In the genomic region with DNA sequence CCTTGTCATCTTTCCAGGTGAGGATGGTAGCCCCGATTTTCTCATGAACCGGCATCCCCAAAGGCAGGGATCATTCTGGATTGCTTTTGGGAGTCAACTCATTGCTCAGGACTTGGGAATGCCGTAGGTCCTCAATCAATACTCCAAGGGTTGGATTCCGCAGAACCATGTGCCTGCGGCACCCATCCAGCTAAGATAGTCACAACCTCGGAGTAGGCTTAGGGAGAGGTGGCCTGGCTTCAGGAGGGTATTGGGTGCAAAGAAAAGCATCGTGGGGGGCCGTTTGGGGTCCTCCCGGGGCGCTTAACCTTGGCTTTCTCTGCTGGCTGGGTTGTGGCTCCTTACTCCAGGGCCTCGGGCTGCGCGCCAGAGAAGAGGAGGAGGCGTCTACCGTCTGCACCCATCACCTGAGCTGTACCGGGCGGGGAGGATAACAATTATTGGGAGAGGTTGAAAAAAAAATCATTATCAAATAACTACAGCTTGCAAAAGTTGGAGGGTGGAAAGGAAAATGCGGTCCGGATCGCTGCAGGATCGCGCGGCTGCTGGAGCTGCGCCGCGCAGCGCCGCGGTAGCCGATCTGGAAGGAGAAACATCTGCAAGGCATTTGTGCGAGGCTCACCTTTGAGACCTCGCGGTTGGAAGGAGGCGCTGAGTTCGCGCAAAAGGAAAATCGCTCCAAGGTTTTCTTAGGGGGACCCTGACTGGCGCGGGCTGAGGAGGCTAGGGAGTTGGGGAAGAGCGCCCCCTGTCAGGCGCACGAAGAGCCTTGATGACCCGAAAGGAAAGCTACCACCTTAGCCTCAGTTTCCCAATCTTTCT, we compare ENCODE assay signal across 8 mouse cellular contexts. TPM values are rescaled to one million over a fixed set of nuclear protein-coding genes. Genes with fewer than 3 reads are reported as not detected.
DNase-seq lines count a peak whose midpoint lies in the region; ATAC-seq and TF ChIP-seq lines count a peak whose summit lies in the region.

No protein-coding gene starts in this region.

- H3K36me3 ChIP-seq in embryonic facial prominence, embryonic 13.5 days, result no peaks in the 10 kb centered on the region
- H3K36me3 ChIP-seq in liver, adult 2 months (ENCODE audit: control insufficient read depth, insufficient read depth, low read length), result no peaks in the 10 kb centered on the region

- TF ChIP-seq CTCF in liver, adult 2 months (IDR thresholded peaks at IDR 0.05; ENCODE audit: low read depth, low read length), result peak; percentile 83

- H3K9me3 ChIP-seq in embryonic facial prominence, embryonic 13.5 days, result no peaks in the 10 kb centered on the region

- DNase-seq in 3T3-L1 (ENCODE audit: low read depth, low spot score), result peak; percentile 93
- DNase-seq in adrenal gland, postnatal 36 days, result peak; percentile 68 to 79
- DNase-seq in heart, adult 9 months (ENCODE audit: low spot score in 2 of 2), result peak; percentile 21 to 56
- DNase-seq in kidney, adult 9 months, result peak; percentile 83
- DNase-seq in liver, adult 2 months (ENCODE audit: extremely low read depth, low read depth, low spot score), result peak; percentile 71
- peak; percentile 65 for DNase-seq in spleen, postnatal 36 days (ENCODE audit: low spot score in 2 of 2)

- H3K27ac ChIP-seq in embryonic facial prominence, embryonic 13.5 days, result peak overlapping the region; percentile 22; the same call in 1 of the 2 replicates
- no peak overlapping the region for H3K27ac ChIP-seq in liver, adult 2 months (replicated peaks; ENCODE audit: insufficient read depth, low read depth, low read length)

- ATAC-seq in embryonic facial prominence, embryonic 13.5 days (ENCODE audit: insufficient number of reproducible peaks, insufficient read depth, low FRiP score, low TSS enrichment, low read depth), result peak; percentile 71; the same call in 1 of the 2 replicates
- ATAC-seq in monocyte, adult 5-6 weeks (replicated peaks; ENCODE audit: insufficient number of reproducible peaks, low FRiP score, low TSS enrichment, poor library complexity, severe bottlenecking), result peak; percentile 42

- 4% methylated on average over 43 of the region's 43 CpGs for whole genome bisulfite sequencing in embryonic facial prominence, embryonic 13.5 days
- 3% methylated on average over 43 of the region's 43 CpGs for WGBS in liver, adult 2 months

- peak overlapping the region; percentile 68 for H3K4me2 ChIP-seq in embryonic facial prominence, embryonic 13.5 days

- peak overlapping the region; percentile 37 for H3K4me3 ChIP-seq in embryonic facial prominence, embryonic 13.5 days
- H3K4me3 ChIP-seq in liver, adult 2 months (ENCODE audit: insufficient read depth, low read depth, low read length), result peak overlapping the region; percentile 64

- H3K27me3 ChIP-seq in embryonic facial prominence, embryonic 13.5 days, result peaks cover 84% of the 10 kb centered on the region
- peaks cover 4% of the 10 kb centered on the region; the same call in 1 of the 2 replicates for H3K27me3 ChIP-seq in liver, adult 2 months (ENCODE audit: control insufficient read depth, insufficient read depth, low read length)

- TF ChIP-seq POLR2A in liver, adult 2 months (IDR thresholded peaks at IDR 0.05; ENCODE audit: extremely low read depth, insufficient read depth, low read length), result no peak

- H3K79me2 ChIP-seq in liver, adult 2 months (ENCODE audit: control insufficient read depth, insufficient read depth, low read length), result no peaks in the 10 kb centered on the region

- peaks cover 21% of the 10 kb centered on the region for H3K4me1 ChIP-seq in embryonic facial prominence, embryonic 13.5 days
- H3K4me1 ChIP-seq in liver, adult 2 months (ENCODE audit: control insufficient read depth, insufficient read depth, low read length), result no peaks in the 10 kb centered on the region

- H3K9ac ChIP-seq in embryonic facial prominence, embryonic 13.5 days, result peak overlapping the region; percentile 54; the same call in 1 of the 2 replicates
- H3K9ac ChIP-seq in liver, adult 2 months (ENCODE audit: low read depth, low read length), result peak overlapping the region; percentile 65

RNA-seq across cellular contexts. Expression of gene Cux1, which starts 55.6 kb away (rescaled TPM):
- 100 to 1,000 TPM in 1 of 2 experiments, 10 to 100 TPM in 1; 97.4 to 110 TPM for total RNA-seq in adrenal gland, postnatal 36 days (2021)
- 78.6 and 82.7 TPM in 2 replicates for polyA plus RNA-seq in embryonic facial prominence, embryonic 13.5 days (2015; fragmentation: Nextera tagmentation; extraction: Ambion mirVana)
- total RNA-seq in liver, adult 2 months (2014; rRNA removed), result 9.5 and 12.6 TPM in 2 replicates
- 11.6 and 12.6 TPM in 2 replicates for polyA plus RNA-seq in liver, adult 2 months (2012; rRNA removed)
- 61.3 to 96.3 TPM (median 79.9 TPM) in 3 replicates for total RNA-seq in monocyte, adult 5-6 weeks (2017)

Comparison
In these comparisons a context has a peak if more than half of its experiments do, and no peak if none do; other contexts are left out.
1. DNase-seq: peak in every context shown above with its lines; median percentile 93 in 3T3-L1; 83 in kidney, adult 9 months; 74 in adrenal gland, postnatal 36 days; 71 in liver, adult 2 months; 65 in spleen, postnatal 36 days; 38 in heart, adult 9 months.